Comparison of ENCODE assay signal across 22 mouse cellular contexts in genomic region chr2:37382921-37383320, GRCm38 (mm10). TPM values are rescaled to one million over a fixed set of nuclear protein-coding genes. Genes with fewer than 3 reads are reported as not detected.
"Had no signal": no experiment of that assay in that cellular context is flagged by ENCODE, and none has a peak within 500 bp of the region (broad histone marks: within the 10 kb centered on the region; RNA-seq: fewer than 3 reads in every experiment).

No protein-coding gene starts in this region.

- H3K27ac ChIP-seq: kidney, postnatal 0 days; left cerebral cortex, adult 2 months; limb, embryonic 10.5 days; limb, embryonic 13.5 days; liver, embryonic 12.5 days; liver, embryonic 15.5 days; lung, embryonic 15.5 days; midbrain, embryonic 10.5 days; midbrain, embryonic 13.5 days; stomach, postnatal 0 days had no signal

- DNase-seq: kidney, adult 2 months; kidney, postnatal 25 days; liver; lung, adult 18-20 months; lung, postnatal 10 days; lung, postnatal 36 days; thymus, adult 2 months; thymus, postnatal 14 days; thymus, postnatal 4 days had no signal

- H3K4me3 ChIP-seq: left cerebral cortex, adult 2 months; limb, embryonic 10.5 days; limb, embryonic 13.5 days; liver, embryonic 12.5 days; liver, embryonic 15.5 days; lung, embryonic 15.5 days; megakaryocyte, embryonic 14.5 days; midbrain, embryonic 10.5 days; midbrain, embryonic 13.5 days had no signal

RNA-seq across cellular contexts. Expression of gene Olfr368, which starts 56.6 kb away (rescaled TPM):
- total RNA-seq: layer of hippocampus, postnatal 14 days; left cerebral cortex, adult 2 months; left cerebral cortex, postnatal 10 days had no signal
